Mouse (Mus musculus) liver, embryonic 11.5 days (tissue): ENCODE measurements around the gene Nubp2. TPM values are rescaled to one million over a fixed set of nuclear protein-coding genes. Genes with fewer than 3 reads are reported as not detected.

Experiments used
- ATAC-seq: fragments of 200-750 bp; cut with Nextera tagmentation; replicated peaks from 2 replicates; pipeline ENCODE4 v1.8.0; 2017; ENCODE audit warnings: moderate number of reproducible peaks, mild to moderate bottlenecking, moderate TSS enrichment, moderate library complexity; ENCODE audit not compliant: low FRiP score
- DNase-seq: peaks from one replicate; pipeline ENCODE4 v3.0.0-alpha.2; 2017; ENCODE audit warnings: low spot score
- H3K27ac ChIP-seq: fragments of 300-500 bp; sonication (generic); 2 replicates; pipeline ENCODE4 v1.5.1; 2014; ENCODE audit warnings: mild to moderate bottlenecking, low read depth, low read length, control low read depth
- H3K27me3 ChIP-seq: fragments of 300-500 bp; sonication (generic); replicated peaks from 2 replicates; pipeline ENCODE4 v1.6.1; 2014; ENCODE audit warnings: low read length, mixed read lengths; ENCODE audit not compliant: control insufficient read depth, insufficient read depth
- H3K36me3 ChIP-seq: fragments of 300-500 bp; sonication (generic); 2 replicates; pipeline ENCODE4 v1.6.1; 2014; ENCODE audit warnings: mild to moderate bottlenecking, low read length, moderate library complexity, mixed read lengths; ENCODE audit not compliant: control insufficient read depth, insufficient read depth
- H3K4me1 ChIP-seq: fragments of 300-500 bp; sonication (generic); replicated peaks from 2 replicates; pipeline ENCODE4 v1.6.1; 2014; ENCODE audit warnings: low read length, mixed read lengths; ENCODE audit not compliant: control insufficient read depth, insufficient read depth
- H3K4me2 ChIP-seq: fragments of 300-500 bp; sonication (generic); 2 replicates; pipeline ENCODE4 v1.6.1; 2014; ENCODE audit warnings: mild to moderate bottlenecking, control low read depth, moderate library complexity
- H3K4me3 ChIP-seq: fragments of 300-500 bp; sonication (generic); 2 replicates; pipeline ENCODE4 v1.5.1; 2014; ENCODE audit warnings: low read depth, low read length, control low read depth
- H3K9ac ChIP-seq: fragments of 300-500 bp; sonication (generic); 2 replicates; pipeline ENCODE4 v1.6.1; 2014; ENCODE audit warnings: low read depth, low read length, control low read depth
- H3K9me3 ChIP-seq: fragments of 300-500 bp; sonication (generic); 2 replicates; pipeline ENCODE4 v1.6.1; 2016; ENCODE audit warnings: low read length, inconsistent platforms, mixed read lengths; ENCODE audit not compliant: control insufficient read depth
- WGBS: fragments of 180-500 bp; shearing (Covaris S2); extraction: QIAGEN DNeasy Blood & Tissue Kit; methylation state at CpG from one replicate; pipeline ENCODE4 v1.1.7; 2014; 5-methylcytosine and 5-hydroxymethylcytosine counted together
- polyA plus RNA-seq: library from polyadenylated mRNA; unstranded; fragments of >200 nt; fragmentation: Nextera tagmentation; extraction: Ambion mirVana; gene quantifications from 2 replicates; pipeline ENCODE4 v1.2.1, GENCODE M21; 2014

The Nubp2 gene
- polyA plus RNA-seq, 1 experiment from 2014 or later, result 123 TPM

- peaks cover 7% of the 10 kb centered on the region; the same call in 1 of the 2 replicates for H3K36me3 ChIP-seq
- no peak overlapping the region for H3K4me3 ChIP-seq
- no peak for ATAC-seq
- H3K9ac ChIP-seq, result no peak overlapping the region
- H3K4me2 ChIP-seq, result 0 out of 2 replicates have a peak overlapping the region, but pooled peaks have one; percentile 0
- no peaks in the 10 kb centered on the region for H3K9me3 ChIP-seq
- WGBS, result 80% methylated on average over 8 of the region's 8 CpGs
- 0 out of 2 replicates have a peak, but pooled peaks cover 3% of the 10 kb centered on the region for H3K4me1 ChIP-seq
- DNase-seq, result no peak
- no peak overlapping the region for H3K27ac ChIP-seq
- no peaks in the 10 kb centered on the region for H3K27me3 ChIP-seq
These were observed 7.6 kb downstream of the Nubp2 start for GRCm38 (mm10) chr17:24878531-24878930.

DNA sequence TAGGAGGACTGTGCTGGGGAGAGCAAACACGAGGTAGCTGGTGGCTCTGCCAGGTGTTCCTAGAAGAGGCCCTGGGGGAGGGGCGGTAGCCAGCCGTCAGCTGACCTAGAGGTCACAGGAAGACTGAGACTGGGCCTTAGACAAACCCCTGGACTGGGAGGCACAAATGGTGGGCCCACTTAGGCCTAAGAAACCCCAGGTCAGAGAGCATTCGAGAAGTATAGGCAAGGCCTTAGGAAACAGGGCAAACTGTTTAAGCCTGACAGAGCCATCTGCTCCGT lies 8.1 kb downstream of the Nubp2 start:
- 0 out of 2 replicates have a peak, but pooled peaks cover 3% of the 10 kb centered on the region for H3K4me1 ChIP-seq
- H3K27ac ChIP-seq, result peak overlapping the region; percentile 73; the same call in 1 of the 2 replicates
- peak overlapping the region; percentile 41 for H3K4me2 ChIP-seq
- WGBS, result 37% methylated on average over 5 of the region's 5 CpGs
- peak overlapping the region; percentile 12; the same call in 1 of the 2 replicates for H3K4me3 ChIP-seq
- H3K36me3 ChIP-seq, result peaks cover 3% of the 10 kb centered on the region; the same call in 1 of the 2 replicates
- peak; percentile 32; the same call in 1 of the 2 replicates for ATAC-seq
- no peaks in the 10 kb centered on the region for H3K27me3 ChIP-seq
- DNase-seq, result no peak
- no peaks in the 10 kb centered on the region for H3K9me3 ChIP-seq
- peak overlapping the region; percentile 41; the same call in 1 of the 2 replicates for H3K9ac ChIP-seq

GRCm38 (mm10) chr17:24877336-24878116 lies 8.6 kb downstream of the Nubp2 start:
- Histone ChIP-seq H3K27me3 (no peaks in the 10 kb centered on the region), H3K36me3 (no peaks in the 10 kb centered on the region), H3K9ac (peak overlapping the region; percentile 41), H3K27ac (peak overlapping the region; percentile 73), H3K4me2 (peak overlapping the region; percentile 41), H3K9me3 (no peaks in the 10 kb centered on the region), H3K4me1 (0 out of 2 replicates have a peak, but pooled peaks cover 3% of the 10 kb centered on the region), H3K4me3 (peak overlapping the region; percentile 12; the same call in 1 of the 2 replicates)
- peak; percentile 10; the same call in 1 of the 2 replicates for ATAC-seq
- WGBS, result 56% methylated on average over 10 of the region's 10 CpGs
- DNase-seq, result no peak

DNA sequence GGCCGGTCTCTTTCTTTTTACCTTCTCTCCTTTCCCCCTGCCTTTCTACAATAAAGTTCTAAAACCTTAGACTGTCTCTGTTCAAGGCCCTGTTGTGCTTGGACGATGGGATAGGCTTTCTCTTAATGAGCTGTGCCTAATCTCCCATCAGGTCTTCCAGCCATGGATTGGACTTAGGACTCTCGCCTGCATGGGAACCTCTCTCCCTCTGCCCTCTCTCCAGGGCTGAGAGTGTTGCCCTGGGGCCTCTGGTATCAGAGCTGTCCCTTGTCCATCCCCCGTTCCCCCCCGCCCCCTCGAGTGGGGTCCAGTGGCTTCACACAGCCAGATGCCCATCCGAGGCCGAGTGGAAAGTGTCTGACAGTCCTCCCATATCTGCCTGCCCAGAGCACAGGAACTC lies 11.2 kb downstream of the Nubp2 start:
- Histone ChIP-seq H3K4me3 (no peak overlapping the region), H3K9ac (no peak overlapping the region), H3K36me3 (no peaks in the 10 kb centered on the region), H3K4me1 (0 out of 2 replicates have a peak, but pooled peaks cover 3% of the 10 kb centered on the region), H3K4me2 (no peak overlapping the region), H3K27ac (no peak overlapping the region), H3K27me3 (no peaks in the 10 kb centered on the region), H3K9me3 (no peaks in the 10 kb centered on the region)
- 75% methylated on average over 8 of the region's 8 CpGs for WGBS
- DNase-seq (no peak), ATAC-seq (no peak)

DNA sequence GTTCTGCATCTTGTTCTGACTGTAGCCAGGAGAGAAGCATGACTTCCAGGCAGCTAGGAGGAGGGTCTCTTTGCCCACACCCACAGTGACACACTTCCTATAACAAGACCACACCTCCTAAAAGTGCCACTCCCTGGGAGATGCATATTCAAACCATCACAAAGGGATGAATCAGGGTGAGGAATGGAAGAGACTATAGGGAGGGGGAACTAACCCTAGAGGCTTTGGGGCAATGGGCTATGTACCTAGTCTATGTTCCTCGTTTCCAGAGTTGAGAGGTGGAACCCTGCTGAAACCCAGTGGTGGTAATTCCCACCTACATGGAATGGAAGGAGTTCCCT lies 11.8 kb downstream of the Nubp2 start:
- DNase-seq (no peak), ATAC-seq (no peak)
- H3K27ac ChIP-seq, result no peak overlapping the region
- no peaks in the 10 kb centered on the region for H3K9me3 ChIP-seq
- 0 out of 2 replicates have a peak, but pooled peaks cover 3% of the 10 kb centered on the region for H3K4me1 ChIP-seq
- no peak overlapping the region for H3K9ac ChIP-seq
- 52% methylated on average over 1 of the region's 1 CpGs for WGBS
- no peak overlapping the region for H3K4me3 ChIP-seq
- H3K27me3 ChIP-seq, result no peaks in the 10 kb centered on the region
- H3K36me3 ChIP-seq, result no peaks in the 10 kb centered on the region
- no peak overlapping the region for H3K4me2 ChIP-seq

GRCm38 (mm10) chr17:24873695-24874404 lies 12.3 kb downstream of the Nubp2 start:
- Histone ChIP-seq H3K4me1 (0 out of 2 replicates have a peak, but pooled peaks cover 3% of the 10 kb centered on the region), H3K36me3 (no peaks in the 10 kb centered on the region), H3K9ac (no peak overlapping the region), H3K4me3 (no peak overlapping the region), H3K9me3 (no peaks in the 10 kb centered on the region), H3K27me3 (no peaks in the 10 kb centered on the region), H3K4me2 (no peak overlapping the region), H3K27ac (no peak overlapping the region)
- no peak for DNase-seq
- ATAC-seq, result no peak
- 45% methylated on average over 4 of the region's 4 CpGs for WGBS

DNA sequence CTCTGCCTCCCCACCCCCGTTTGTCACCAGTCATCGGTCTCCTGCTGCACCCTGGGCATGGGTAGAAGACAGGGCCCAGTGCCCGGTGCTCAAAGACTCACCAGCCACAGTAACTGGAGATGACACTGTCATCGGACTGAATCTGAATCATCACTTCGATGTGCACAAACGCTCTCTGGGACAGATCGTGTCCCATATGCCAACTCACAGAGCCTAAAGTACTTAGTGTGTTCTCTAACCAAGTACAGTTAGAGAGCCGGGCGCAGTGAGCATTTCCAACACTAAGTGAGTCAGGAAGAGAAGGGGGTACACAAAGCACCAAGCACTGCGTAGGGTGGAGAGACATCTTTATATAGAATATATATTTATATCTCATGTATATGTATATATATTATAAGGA lies 18.2 kb downstream of the Nubp2 start:
- no peaks in the 10 kb centered on the region for H3K27me3 ChIP-seq
- H3K9ac ChIP-seq, result no peak overlapping the region
- H3K4me3 ChIP-seq, result no peak overlapping the region
- H3K36me3 ChIP-seq, result peaks cover 2% of the 10 kb centered on the region; the same call in 1 of the 2 replicates
- no peak for ATAC-seq
- H3K9me3 ChIP-seq, result no peaks in the 10 kb centered on the region
- no peak for DNase-seq
- H3K4me2 ChIP-seq, result no peak overlapping the region
- H3K27ac ChIP-seq, result no peak overlapping the region
- H3K4me1 ChIP-seq, result no peaks in the 10 kb centered on the region
- WGBS, result 93% methylated on average over 10 of the region's 10 CpGs

DNA sequence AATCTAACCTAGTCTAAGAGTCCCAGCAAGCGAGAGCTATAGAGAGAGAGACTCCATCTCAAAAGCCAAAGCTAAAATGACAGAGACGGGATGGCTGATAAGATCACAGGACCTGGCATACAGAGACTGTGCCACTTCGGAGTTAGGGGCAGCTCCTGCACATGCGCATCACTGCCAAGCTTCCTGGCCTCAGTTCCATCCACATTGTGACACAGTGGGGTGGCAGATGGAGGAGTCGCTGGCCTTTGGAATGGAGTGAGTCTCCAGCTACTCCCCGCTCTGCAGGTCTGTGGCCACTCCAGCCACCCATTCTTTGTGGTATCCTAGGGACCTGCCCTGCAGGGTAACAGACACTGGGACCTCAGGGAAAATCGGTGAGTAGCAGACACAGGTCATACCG lies 20.4 kb downstream of the Nubp2 start, which contains the start of gene Igfals:
Gene Igfals (plus strand): TSS at position 222 of the 400 bp plus-strand sequence.
- H3K36me3 ChIP-seq, result peaks cover 5% of the 10 kb centered on the region; the same call in 1 of the 2 replicates
- no peak within 1 kb of the TSS for H3K4me3 ChIP-seq
- WGBS, result 86% methylated on average over 8 of the region's 8 CpGs
- no peak within 1 kb of the TSS for H3K4me2 ChIP-seq
- no peaks in the 10 kb centered on the region for H3K9me3 ChIP-seq
- H3K9ac ChIP-seq, result no peak within 1 kb of the TSS
- no peak within 1 kb of the TSS for H3K27ac ChIP-seq
- no peaks in the 10 kb centered on the region for H3K4me1 ChIP-seq
- no peaks in the 10 kb centered on the region for H3K27me3 ChIP-seq
- ATAC-seq (no peak), DNase-seq (no peak)
